ENCODE assay signal across 25 mouse cellular contexts in genomic region chr1:110656747-110657146, GRCm38 (mm10).
"Had no signal": no experiment of that assay in that cellular context is flagged by ENCODE, and none has a peak within 500 bp of the region (broad histone marks: within the 10 kb centered on the region; RNA-seq: fewer than 3 reads in every experiment).

No protein-coding gene starts in this region.

- H3K36me3 ChIP-seq: heart, embryonic 10.5 days; heart, embryonic 12.5 days; hindbrain, embryonic 10.5 days; hindbrain, embryonic 12.5 days; intestine, embryonic 15.5 days; limb, embryonic 10.5 days; limb, embryonic 12.5 days; liver, embryonic 13.5 days; liver, embryonic 15.5 days had no signal

- H3K27ac ChIP-seq: gastrocnemius, adult 2 months; heart, adult 2 months; heart, embryonic 10.5 days; hindbrain, embryonic 10.5 days; hindbrain, embryonic 12.5 days; hindbrain, embryonic 14.5 days; intestine, embryonic 15.5 days; layer of hippocampus, adult 2 months; left cerebral cortex, adult 2 months; limb, embryonic 10.5 days; limb, embryonic 12.5 days; liver, embryonic 13.5 days; liver, embryonic 15.5 days had no signal

- H3K4me1 ChIP-seq: heart, embryonic 10.5 days; heart, embryonic 12.5 days; hindbrain, embryonic 10.5 days; hindbrain, embryonic 12.5 days; intestine, embryonic 15.5 days; limb, embryonic 10.5 days; limb, embryonic 12.5 days; liver, embryonic 13.5 days; liver, embryonic 15.5 days had no signal

- H3K27me3 ChIP-seq: heart, embryonic 12.5 days; hindbrain, embryonic 12.5 days; intestine, embryonic 15.5 days; limb, embryonic 12.5 days; liver, embryonic 13.5 days; liver, embryonic 15.5 days had no signal

- H3K9me3 ChIP-seq: heart, embryonic 10.5 days; heart, embryonic 12.5 days; hindbrain, embryonic 10.5 days; hindbrain, embryonic 12.5 days; intestine, embryonic 15.5 days; limb, embryonic 10.5 days; limb, embryonic 12.5 days; liver, embryonic 13.5 days; liver, embryonic 15.5 days had no signal

- H3K4me3 ChIP-seq: gastrocnemius, adult 2 months; heart, adult 2 months; heart, embryonic 10.5 days; heart, embryonic 12.5 days; hindbrain, embryonic 10.5 days; hindbrain, embryonic 12.5 days; intestine, embryonic 15.5 days; layer of hippocampus, adult 2 months; left cerebral cortex, adult 2 months; limb, embryonic 10.5 days; limb, embryonic 12.5 days; liver, embryonic 13.5 days; liver, embryonic 15.5 days had no signal

- H3K9ac ChIP-seq: heart, embryonic 12.5 days; hindbrain, embryonic 12.5 days; hindbrain, embryonic 14.5 days; intestine, embryonic 15.5 days; limb, embryonic 12.5 days; liver, embryonic 13.5 days; liver, embryonic 15.5 days had no signal

- DNase-seq: gastrocnemius, adult 2 months; gastrocnemius, postnatal 10 days; gastrocnemius, postnatal 25 days; heart, adult 2 months; heart, postnatal 10 days; heart, postnatal 4 days; kidney, adult 18-20 months; kidney, adult 8-10 months; kidney, postnatal 10 days; kidney, postnatal 25 days; kidney, postnatal 4 days; layer of hippocampus, postnatal 36 days; liver; liver, embryonic 13.5 days had no signal
